Mouse (Mus musculus) adrenal gland, adult (tissue): ENCODE results near the gene Lrig2.

Experiments
- DNase-seq, 2 experiments: peaks; one replicate each; pipeline ENCODE4 v3.0.0; 2022 to 2023; ENCODE audit warnings: low spot score in 1 of 2; ENCODE audit not compliant: inconsistent age in 2 of 2

Lrig2 gene

GRCm38 (mm10) chr3:104511538-104512423 is at the start of gene Lrig2:
Gene Lrig2, minus strand, starts transcription at chr3:104511918.
- peak; percentile 99 for DNase-seq

GRCm38 (mm10) chr3:104556624-104557023 is 44.9 kb upstream of the Lrig2 start:
- no peak for DNase-seq

DNA sequence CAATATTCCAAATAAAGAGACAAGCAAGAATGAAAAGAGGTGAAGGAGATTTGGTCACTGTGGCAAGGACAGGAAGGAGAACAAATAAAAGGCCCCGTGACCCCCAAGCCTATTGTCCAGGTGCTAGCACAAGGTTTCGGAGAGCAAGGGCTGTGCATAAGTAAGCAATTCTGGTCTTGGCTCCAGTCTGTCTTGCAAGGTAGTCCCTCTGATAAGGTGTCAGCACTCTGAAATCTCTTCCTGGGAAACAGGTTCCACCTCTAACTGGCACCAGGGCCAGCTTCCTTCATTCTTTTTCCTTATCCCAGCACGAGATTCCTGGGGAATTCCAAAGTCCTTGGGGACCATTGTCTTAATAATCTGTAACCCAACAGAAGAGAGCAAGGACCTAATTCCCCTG is 38.9 kb upstream of the Lrig2 start:
- no peak for DNase-seq

DNA sequence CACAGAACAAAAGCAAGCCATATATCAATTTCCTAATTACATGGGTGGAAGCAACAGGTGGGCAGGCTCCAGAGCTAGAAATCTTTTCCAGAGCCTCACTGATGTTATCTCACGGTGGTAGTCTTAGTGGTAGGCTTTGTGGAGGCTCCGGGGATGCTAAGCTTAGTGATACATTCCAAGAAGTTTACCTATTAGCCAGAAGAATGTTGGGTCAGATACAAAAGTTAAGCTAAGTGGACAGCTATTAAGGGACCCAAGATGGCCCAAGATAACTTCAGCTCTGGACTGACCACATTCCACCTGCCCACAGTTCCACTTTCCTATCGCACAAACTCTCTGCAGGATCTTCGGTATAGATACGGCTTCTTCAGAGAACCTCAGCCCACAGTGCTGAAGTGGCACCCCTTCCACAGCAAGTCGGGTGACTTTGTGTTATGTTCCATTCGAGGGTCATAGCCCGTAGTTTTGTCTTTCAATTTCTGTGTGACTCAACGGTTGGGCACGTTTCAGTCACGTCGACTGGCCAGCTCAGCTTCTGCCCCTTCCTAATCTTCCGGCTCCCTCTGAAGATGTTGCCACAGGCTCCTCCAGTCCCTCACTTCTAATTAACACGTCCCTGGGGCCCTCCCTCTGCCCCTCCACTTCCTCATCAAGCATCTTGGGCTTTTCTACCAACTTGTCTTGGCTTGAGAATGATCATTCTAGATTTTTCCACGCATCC is 36.8 kb upstream of the Lrig2 start:
- DNase-seq, result no peak

DNA sequence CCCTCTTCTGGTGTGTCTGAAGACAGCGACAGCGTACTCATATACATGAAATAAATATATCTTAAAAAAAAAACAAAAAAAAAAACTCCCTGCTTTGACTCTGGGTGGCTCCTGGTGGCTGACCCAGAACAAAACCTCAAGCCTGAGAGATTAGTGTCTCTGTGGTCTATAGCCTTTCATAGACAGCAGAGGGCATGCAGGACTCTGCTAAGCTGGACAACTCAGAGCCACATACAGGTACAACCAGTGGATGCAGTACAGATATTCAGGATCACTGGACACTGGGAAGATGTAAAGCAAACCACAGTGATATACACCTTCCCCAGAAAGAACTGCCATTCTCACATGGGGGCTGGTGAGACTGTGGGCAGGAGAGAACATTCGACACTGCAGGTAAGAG is 32.1 kb upstream of the Lrig2 start:
- no peak for DNase-seq

GRCm38 (mm10) chr3:104542065-104542429 is 30.3 kb upstream of the Lrig2 start:
- no peak for DNase-seq

GRCm38 (mm10) chr3:104541139-104542064 is 29.7 kb upstream of the Lrig2 start:
- DNase-seq, result peak; percentile 67 to 90

DNA sequence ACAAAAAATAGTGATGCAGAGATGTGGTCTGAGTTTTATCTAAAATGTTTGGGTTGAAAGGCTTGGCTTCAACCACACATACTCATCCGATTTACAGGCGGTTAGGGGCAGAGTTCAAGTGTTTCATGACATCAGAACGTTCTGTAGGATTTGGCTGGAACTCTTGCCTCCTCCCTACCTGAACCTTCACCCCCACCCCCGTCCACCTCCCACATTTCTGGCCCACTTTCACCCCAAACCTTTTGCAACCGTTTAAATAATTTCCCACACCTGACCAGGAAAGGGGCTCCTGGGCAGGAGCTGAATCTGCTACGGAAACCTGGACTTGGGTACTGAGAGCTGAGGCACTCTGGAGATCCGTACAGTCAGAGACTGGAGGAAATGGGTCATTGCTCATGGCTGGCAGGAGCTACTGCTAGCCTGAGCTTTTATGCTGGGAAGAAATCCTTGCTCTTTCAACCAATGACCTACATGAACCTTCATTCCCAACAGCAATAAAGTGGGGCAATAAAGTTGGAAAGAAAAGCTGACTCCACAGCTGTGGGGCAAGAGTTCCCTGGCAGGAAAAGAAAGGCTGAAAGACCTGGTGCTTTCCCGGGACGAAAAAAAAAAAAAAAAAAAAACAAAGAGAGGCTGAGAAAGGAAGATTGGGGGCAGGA is 28.9 kb upstream of the Lrig2 start:
- DNase-seq, result peak in 1 of 2 experiments; percentile 73

GRCm38 (mm10) chr3:104533223-104533622 is 21.5 kb upstream of the Lrig2 start:
- peak in 1 of 2 experiments; percentile 54 for DNase-seq

DNA sequence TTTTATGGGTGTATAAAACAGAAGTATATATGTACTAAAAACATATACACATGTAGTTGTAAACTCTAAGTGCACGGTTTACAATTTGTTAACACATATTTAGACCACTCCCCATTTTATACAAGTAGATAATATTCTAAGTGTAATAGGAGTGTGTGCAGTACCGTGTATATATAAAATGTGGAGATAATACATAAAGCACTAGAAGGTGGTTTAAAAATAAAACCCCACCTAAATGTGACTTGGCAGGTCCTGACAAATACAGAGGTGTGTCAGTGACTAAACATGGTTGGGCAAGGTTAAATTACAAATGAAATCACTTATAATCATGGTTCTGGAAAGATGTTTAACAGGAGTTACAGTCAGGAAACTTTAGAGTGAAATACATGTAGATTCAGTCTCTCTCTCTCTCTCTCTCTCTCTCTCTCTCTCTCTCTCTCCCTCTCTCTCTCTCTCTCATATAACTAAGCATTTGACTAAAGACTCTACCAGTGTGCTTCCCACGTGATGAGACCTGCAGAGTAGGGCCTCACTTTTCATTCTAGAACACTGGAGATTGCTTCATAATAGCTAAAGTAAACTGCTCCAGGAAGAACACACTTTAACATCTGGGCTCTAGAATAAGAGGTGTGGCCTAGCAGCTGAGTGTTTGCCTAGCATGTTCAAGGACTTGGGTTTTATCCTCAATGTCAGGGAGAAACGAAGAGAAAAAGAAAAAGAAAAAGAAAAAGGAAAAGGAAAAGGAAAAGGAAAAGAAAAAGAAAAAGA is 14.6 kb upstream of the Lrig2 start:
- peak in 1 of 2 experiments; percentile 20 for DNase-seq

DNA sequence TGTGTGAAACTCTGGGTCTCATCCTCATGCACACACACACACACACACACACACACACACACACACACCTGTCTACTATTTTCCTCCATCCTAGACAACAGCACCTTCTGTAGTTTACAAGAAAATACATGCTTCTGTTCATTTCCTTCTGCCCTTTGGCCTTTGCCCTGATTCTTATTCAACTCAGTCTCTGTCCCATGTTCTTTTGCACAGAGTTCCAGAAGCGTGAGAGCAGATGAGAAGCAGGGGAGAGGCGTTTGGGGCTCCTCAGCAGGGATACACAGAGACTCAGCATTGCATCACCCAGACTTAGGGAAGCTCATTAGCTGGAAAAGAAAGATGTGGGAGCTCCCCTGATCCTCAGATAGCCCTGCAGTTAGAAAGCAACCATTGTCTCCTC is 13.8 kb upstream of the Lrig2 start:
- no peak for DNase-seq

GRCm38 (mm10) chr3:104525029-104525428 is 13.3 kb upstream of the Lrig2 start:
- no peak for DNase-seq

GRCm38 (mm10) chr3:104523333-104523871 is 11.7 kb upstream of the Lrig2 start:
- DNase-seq, result peak; percentile 28 to 70

DNA sequence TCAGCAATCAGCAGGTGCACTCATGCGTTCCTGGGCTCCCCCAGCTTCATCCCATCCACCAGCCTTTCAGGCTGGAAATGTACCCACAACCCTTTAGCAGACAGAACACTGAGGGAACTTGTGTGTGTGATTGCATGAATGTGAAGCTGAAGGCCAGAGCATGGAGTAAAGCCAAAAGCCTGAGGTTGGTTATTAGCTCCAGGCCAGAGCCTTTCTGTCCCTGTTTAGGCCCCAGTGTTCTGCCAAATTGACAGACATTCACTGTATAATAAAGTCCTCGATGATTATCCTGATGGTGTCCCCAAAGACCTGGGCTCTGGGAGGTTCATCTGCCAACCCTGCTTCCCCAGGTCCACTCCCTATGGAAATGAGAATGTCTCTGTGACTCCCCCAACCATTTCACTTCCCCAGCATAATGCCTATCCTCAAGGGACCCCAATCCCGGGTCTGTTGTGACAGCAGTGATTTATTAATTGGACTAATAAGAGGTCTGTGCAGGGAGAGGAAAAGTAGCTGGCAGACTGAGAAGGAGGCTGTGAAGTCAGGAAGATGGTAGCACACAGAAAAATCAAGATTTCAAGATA is 9.7 kb upstream of the Lrig2 start:
- DNase-seq, result peak; percentile 18 to 58

- DNase-seq, result no peak
Measured at GRCm38 (mm10) chr3:104520471-104520870, 8.8 kb upstream of the Lrig2 start.

DNA sequence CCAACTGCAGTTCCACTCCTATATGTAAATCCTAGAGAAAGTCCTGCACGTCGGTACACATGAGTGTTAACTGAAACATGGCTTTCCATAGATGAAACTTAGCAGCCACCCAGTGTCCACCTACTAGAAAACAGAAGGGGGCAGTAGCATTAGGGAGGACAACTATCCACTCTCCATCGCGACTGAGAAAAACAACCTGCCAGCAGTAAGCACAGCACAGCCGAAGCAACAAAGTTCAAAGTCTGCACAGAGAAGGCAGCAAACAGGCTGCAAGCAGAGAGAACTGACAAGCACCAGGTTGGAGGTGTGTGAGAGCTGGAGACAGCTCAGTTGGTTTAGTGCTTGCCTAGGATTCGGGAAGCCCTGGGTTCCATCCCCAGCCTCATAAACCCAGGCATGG is 7.2 kb upstream of the Lrig2 start:
- peak in 1 of 2 experiments; percentile 20 for DNase-seq

DNA sequence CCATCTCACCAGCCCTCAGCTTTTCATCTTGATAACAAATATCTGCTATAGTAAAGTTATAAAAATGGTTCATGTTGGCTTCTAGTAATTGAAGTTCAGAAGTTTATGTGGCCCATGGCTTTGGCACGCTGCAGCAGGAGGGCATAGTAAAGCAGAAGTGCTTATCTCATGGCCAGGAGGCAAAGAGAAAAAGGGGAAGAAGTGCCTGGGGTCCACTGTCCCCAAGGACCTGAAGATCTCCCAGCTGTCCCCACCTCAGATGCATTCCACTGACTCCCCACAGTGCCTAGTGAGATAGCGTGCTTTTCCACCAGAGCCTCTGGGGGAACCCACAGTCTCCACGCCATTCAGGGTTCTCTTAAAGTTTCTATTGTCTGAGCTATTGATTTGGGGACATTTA is 6.7 kb upstream of the Lrig2 start:
- DNase-seq, result no peak

GRCm38 (mm10) chr3:104517161-104517560 is 5.4 kb upstream of the Lrig2 start:
- DNase-seq, result no peak

- DNase-seq, result no peak
Measured at GRCm38 (mm10) chr3:104514510-104514909, 2.8 kb upstream of the Lrig2 start.
